Mouse (Mus musculus) forelimb bud, embryonic 11.5 days (tissue): ENCODE data around the gene Dnajc28.
"Not testable (repeated sequence)": the region's sequence is repeated elsewhere in the genome, so short reads cannot be mapped to it uniquely, and the experiment has no call there.

Experiments
- DNase-seq: peaks from one replicate; pipeline ENCODE4 v3.0.0-alpha.2; 2012; ENCODE audit warnings: low read depth, low spot score

Gene Dnajc28

GRCm38 (mm10) chr16:91618511-91619501 lies at the start of gene Dnajc28:
TSS of gene Dnajc28 (minus strand) at chr16:91619026.
- DNase-seq = peak; percentile 67

GRCm38 (mm10) chr16:91663795-91664194 lies 45.0 kb upstream of the Dnajc28 start:
- DNase-seq = no peak

- DNase-seq = no peak
These were observed 43.5 kb upstream of the Dnajc28 start for GRCm38 (mm10) chr16:91662336-91662735.

- no peak for DNase-seq
These were observed 42.6 kb upstream of the Dnajc28 start for GRCm38 (mm10) chr16:91661397-91661796.

- no peak for DNase-seq
These were observed 41.0 kb upstream of the Dnajc28 start for GRCm38 (mm10) chr16:91659798-91660197.

DNA sequence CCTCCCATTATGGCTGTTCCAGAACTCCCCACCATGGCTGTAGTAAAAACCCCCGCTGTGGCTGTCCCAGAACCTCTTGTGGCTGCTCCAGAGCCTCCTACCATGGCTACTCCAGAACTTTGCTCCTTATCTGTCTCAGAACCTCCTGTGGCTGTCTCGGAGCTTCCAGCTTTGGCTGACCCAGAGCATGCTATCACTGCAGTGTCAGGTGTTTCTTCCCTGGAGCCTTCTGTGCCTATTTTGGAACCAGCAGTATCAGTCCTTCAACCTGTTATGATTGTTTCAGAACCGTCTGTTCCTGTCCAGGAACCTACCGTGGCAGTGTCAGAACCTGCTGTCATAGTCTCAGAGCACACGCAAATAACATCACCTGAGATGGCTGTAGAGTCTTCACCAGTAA lies 39.6 kb upstream of the Dnajc28 start:
- no peak for DNase-seq

GRCm38 (mm10) chr16:91657285-91657684 lies 38.5 kb upstream of the Dnajc28 start:
- DNase-seq = no peak

DNA sequence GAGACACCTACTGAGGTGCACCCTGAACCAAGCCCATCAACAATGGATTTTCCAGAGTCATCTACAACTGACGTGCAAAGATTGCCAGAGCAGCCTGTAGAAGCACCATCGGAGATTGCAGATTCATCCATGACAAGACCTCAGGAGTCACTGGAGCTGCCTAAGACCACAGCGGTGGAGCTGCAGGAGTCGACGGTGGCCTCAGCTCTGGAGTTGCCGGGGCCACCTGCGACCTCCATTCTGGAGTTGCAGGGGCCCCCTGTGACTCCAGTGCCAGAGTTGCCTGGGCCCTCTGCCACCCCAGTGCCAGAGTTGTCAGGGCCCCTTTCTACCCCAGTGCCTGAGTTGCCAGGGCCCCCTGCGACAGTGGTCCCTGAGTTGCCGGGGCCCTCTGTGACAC lies 36.5 kb upstream of the Dnajc28 start:
- DNase-seq = no peak

GRCm38 (mm10) chr16:91652191-91652590 lies 33.4 kb upstream of the Dnajc28 start:
- DNase-seq = no peak

GRCm38 (mm10) chr16:91649781-91650180 lies 31.0 kb upstream of the Dnajc28 start:
- no peak for DNase-seq

GRCm38 (mm10) chr16:91649246-91649645 lies 30.4 kb upstream of the Dnajc28 start:
- no peak for DNase-seq

GRCm38 (mm10) chr16:91648220-91648550 lies 29.4 kb upstream of the Dnajc28 start:
- DNase-seq = peak; percentile 59

DNA sequence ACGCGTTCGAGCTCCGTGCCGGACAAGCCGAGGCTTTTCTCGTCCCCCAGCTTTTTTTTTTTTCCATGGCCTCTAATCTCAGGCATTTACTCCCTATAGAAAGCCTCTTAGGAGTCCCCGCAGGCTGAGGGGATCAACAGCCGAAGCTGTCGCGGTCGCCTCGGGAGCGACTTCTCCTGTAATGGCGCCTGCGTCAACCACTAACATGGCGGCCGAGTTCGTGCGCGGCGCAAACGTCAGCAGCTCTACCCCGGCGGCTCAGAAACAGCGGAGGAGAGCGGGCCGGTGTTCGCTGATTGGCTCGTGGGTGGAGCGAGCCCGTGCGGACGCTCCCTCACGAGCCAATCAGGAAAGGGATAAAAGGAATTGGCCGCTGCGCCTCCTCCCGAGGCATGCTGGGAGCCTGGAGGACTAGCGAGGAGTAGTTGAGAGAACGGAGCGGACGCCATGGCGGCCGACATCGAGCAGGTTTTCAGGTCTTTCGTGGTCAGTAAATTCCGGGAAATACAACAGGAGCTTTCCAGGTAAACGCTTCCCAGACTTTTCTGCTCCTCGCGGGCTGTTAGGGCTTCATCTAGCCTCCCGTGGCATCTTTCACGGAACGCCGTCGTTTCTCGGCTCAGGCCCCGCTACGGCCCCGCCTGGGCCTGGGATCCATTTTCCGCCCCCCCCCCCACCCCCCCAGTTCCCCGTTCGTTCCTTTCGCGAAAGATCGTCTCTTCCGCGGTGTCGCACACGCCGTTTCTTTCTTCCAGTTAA lies 28.8 kb upstream of the Dnajc28 start, which contains the start of gene Son:
TSS of gene Son (plus strand) at position 46 of the 759 bp plus-strand sequence.
- DNase-seq = peak; percentile 97

- peak; percentile 80 for DNase-seq
These were observed 28.0 kb upstream of the Dnajc28 start, which contains the start of gene Gart for GRCm38 (mm10) chr16:91646681-91647419. TSS of gene Gart (minus strand) at chr16:91646952.

DNA sequence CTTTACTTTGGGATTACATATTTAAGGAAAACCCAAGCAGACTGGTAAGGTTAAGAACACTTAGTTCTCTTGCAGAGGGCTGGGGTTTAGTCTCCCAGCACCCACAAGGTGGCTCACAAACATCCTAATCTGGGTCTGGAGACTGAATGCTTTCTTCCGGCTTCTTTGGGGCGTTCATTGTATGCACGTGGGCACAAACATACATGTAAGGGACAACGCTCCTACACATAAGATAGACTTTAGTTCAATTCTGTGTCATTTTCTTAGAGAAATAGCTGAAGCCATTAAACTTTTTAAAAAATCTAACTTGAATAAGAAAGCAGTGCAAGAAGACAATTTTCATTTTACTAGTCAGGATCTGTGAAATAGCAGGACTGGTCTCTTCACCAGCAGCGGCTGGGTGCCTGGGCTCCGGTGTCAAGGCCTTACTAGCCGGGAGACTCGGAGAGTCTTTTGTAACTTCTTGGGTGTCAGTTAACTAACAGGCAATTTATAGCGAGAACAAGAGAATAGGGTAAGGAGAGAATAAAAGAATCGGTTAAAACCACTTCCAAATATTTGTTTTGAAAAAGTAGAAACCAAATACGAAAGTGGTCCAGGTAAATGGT lies 27.3 kb upstream of the Dnajc28 start:
- peak; percentile 19 for DNase-seq

DNA sequence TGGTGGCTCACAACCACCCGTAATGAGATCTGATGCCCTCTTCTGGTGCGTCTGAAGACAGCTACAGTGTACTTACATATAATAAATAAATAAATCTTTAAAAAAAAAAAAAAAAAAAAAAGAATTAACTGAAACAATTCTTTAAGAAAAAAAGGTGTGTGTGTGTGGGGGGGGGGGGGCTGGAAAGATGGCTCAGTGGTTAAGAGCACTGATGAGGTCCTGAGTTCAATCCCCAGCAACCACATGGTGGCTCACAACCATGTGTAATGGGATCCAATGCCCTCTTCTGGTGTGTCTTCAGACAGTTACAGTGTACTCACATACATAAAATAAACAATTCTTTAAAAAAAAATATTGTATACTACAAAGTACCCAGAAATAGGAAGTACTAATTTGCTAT lies 26.6 kb upstream of the Dnajc28 start:
- not testable (repeated sequence) for DNase-seq

DNA sequence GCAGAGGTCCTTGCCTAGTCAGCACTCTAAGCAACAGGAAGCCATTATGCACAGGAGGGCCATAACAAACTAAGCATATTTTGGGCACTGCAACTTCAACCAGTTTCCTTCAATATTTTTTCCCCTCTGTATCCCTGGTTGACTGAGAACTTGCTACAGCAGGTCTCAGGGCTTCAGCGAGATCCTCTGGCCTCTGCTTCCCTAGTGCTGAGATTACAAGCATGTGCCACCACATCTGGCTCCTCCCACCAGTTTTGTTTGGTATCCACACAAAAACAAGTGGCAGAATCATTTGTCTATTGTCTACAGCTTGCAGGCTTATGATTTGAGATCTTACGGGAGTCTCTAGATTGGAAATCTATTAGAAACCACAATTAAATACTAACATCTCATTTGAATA lies 26.1 kb upstream of the Dnajc28 start:
- no peak for DNase-seq

- DNase-seq = no peak
These were observed 21.3 kb upstream of the Dnajc28 start for GRCm38 (mm10) chr16:91640171-91640570.

GRCm38 (mm10) chr16:91639636-91640035 lies 20.8 kb upstream of the Dnajc28 start:
- DNase-seq = no peak

DNA sequence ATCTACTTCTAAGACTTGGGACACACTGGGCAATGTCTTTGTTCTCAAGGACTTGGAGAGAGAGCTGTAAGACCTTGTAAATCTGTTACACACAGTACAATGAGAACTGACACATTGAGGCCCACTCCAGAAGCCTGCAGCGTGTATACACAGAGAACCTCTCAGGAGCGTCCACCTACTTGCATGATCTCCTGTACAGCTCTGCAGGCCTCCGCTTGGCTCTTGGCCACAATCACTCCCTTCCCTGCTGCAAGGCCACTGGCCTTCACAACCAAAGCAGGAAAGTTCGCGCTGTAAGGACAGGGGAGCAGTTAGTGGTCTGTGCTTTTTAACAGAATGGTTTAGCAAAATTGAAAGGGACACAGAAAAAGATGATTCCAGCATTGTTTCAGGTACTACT lies 20.3 kb upstream of the Dnajc28 start:
- no peak for DNase-seq

GRCm38 (mm10) chr16:91633641-91634040 lies 14.8 kb upstream of the Dnajc28 start:
- DNase-seq = no peak
